Mouse (Mus musculus): ENCODE data around the gene Hgf. TPM values are rescaled to one million over a fixed set of nuclear protein-coding genes. Genes with fewer than 3 reads are reported as not detected.

Gene Hgf
- total RNA-seq, 2 experiments from 2014 or later: 4.7 to 5.8 TPM

Other genes starting within 250 kb of the Hgf start
- not detected for gene Gm28710, start 238.3 kb downstream of the Hgf start, total RNA-seq (2021)

Measured in adrenal gland, adult 18-20 months (tissue).